Mouse (Mus musculus) heart, embryonic 12.5 days (tissue): Measurements from ENCODE around the gene Cfap46. TPM values are rescaled to one million over a fixed set of nuclear protein-coding genes. Genes with fewer than 3 reads are reported as not detected.
A peak's percentile ranks its signal among the peaks of the same experiment; 100 is the strongest.

Experiments used
- ATAC-seq: fragments of 200-750 bp; cut with Nextera tagmentation; 2 replicates; pipeline ENCODE4 v1.8.0; 2017; ENCODE audit warnings: moderate TSS enrichment, moderate library complexity; ENCODE audit not compliant: insufficient number of reproducible peaks, low FRiP score
- H3K27ac ChIP-seq: fragments of 300-500 bp; sonication (generic); 2 replicates; pipeline ENCODE4 v1.5.1; 2016; ENCODE audit warnings: mild to moderate bottlenecking, moderate library complexity; ENCODE audit not compliant: poor library complexity, severe bottlenecking
- H3K27me3 ChIP-seq: fragments of 300-500 bp; sonication (generic); replicated peaks from 2 replicates; pipeline ENCODE4 v1.6.1; 2016; ENCODE audit warnings: mild to moderate bottlenecking, moderate library complexity
- H3K36me3 ChIP-seq: fragments of 300-500 bp; sonication (generic); 2 replicates; pipeline ENCODE4 v1.6.1; 2016; ENCODE audit warnings: mild to moderate bottlenecking, moderate library complexity
- H3K4me1 ChIP-seq: fragments of 300-500 bp; sonication (generic); replicated peaks from 2 replicates; pipeline ENCODE4 v1.6.1; 2016; ENCODE audit warnings: mild to moderate bottlenecking
- H3K4me2 ChIP-seq: fragments of 300-500 bp; sonication (generic); 2 replicates; pipeline ENCODE4 v1.6.1; 2016; ENCODE audit warnings: mild to moderate bottlenecking, moderate library complexity
- H3K4me3 ChIP-seq: fragments of 300-500 bp; sonication (generic); 2 replicates; pipeline ENCODE4 v1.5.1; 2016; ENCODE audit warnings: mild to moderate bottlenecking
- H3K9ac ChIP-seq: fragments of 300-500 bp; sonication (generic); 2 replicates; pipeline ENCODE4 v1.6.1; 2016; ENCODE audit warnings: mild to moderate bottlenecking, moderate library complexity
- H3K9me3 ChIP-seq: fragments of 300-500 bp; sonication (generic); replicated peaks from 2 replicates; pipeline ENCODE4 v1.6.1; 2016; ENCODE audit warnings: mild to moderate bottlenecking, moderate library complexity
- WGBS: fragments of 180-500 bp; shearing (Covaris S2); methylation state at CpG from one replicate; pipeline ENCODE4 v1.1.7; 2016; 5-methylcytosine and 5-hydroxymethylcytosine counted together
- polyA plus RNA-seq: library from polyadenylated mRNA; unstranded; fragments of >200 nt; fragmentation: Nextera tagmentation; extraction: Ambion mirVana; gene quantifications from 2 replicates; pipeline ENCODE4 v1.2.1, GENCODE M21; 2016

The Cfap46 gene
- polyA plus RNA-seq = 0.05 TPM in 1 of 2 replicates, not detected in the other

- H3K9me3 ChIP-seq = no peaks in the 10 kb centered on the region
- under 1% methylated on average over 31 of the region's 31 CpGs for WGBS
- H3K27me3 ChIP-seq = peaks cover 30% of the 10 kb centered on the region
- peak; percentile 88 for ATAC-seq
- peak within 1 kb of the TSS; percentile 69 for H3K4me3 ChIP-seq
- H3K4me1 ChIP-seq = peaks cover 9% of the 10 kb centered on the region; the same call in 1 of the 2 replicates
- no peaks in the 10 kb centered on the region for H3K36me3 ChIP-seq
- H3K27ac ChIP-seq = no peak within 1 kb of the TSS; the same call in 1 of the 2 replicates
- peak within 1 kb of the TSS; percentile 68 for H3K9ac ChIP-seq
- peak within 1 kb of the TSS; percentile 94 for H3K4me2 ChIP-seq
Observed at GRCm38 (mm10) chr7:139683706-139684552, at the start of gene Cfap46. Cfap46 (minus strand) TSS chr7:139683817.

DNA sequence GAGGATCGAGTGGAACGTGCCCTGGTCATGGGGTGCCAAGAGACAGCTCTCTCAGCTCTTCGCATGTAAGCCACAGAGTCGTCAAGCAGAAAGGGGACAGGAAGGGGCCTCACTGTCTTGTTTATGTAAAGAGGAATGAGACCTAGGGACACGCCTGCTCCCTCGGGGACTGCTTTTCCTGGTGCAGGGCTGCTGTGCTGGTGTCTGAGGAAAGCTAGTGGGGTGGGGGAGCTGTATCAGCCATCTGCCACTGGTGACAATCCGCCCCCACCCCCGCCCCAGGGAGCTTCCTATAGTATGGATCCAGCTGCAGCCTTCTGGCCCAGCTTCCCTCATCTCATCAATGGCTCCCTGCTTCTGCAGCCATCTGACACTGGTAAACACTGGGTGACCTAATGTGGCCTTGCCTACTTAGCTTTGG is 47.7 kb upstream of the Cfap46 start:
- no peaks in the 10 kb centered on the region for H3K36me3 ChIP-seq
- ATAC-seq = 0 out of 2 replicates have a peak, but pooled peaks have one; percentile 42
- H3K9ac ChIP-seq = no peak overlapping the region
- H3K4me3 ChIP-seq = no peak overlapping the region
- H3K4me2 ChIP-seq = no peak overlapping the region
- H3K27ac ChIP-seq = no peak overlapping the region
- WGBS = 32% methylated on average over 8 of the region's 8 CpGs
- no peaks in the 10 kb centered on the region for H3K9me3 ChIP-seq
- no peaks in the 10 kb centered on the region for H3K27me3 ChIP-seq
- peaks cover 6% of the 10 kb centered on the region; the same call in 1 of the 2 replicates for H3K4me1 ChIP-seq

GRCm38 (mm10) chr7:139727072-139727471 is 43.5 kb upstream of the Cfap46 start:
- ATAC-seq = no peak
- no peak overlapping the region for H3K4me2 ChIP-seq
- H3K27me3 ChIP-seq = no peaks in the 10 kb centered on the region
- WGBS = 19% methylated on average over 3 of the region's 3 CpGs
- H3K4me1 ChIP-seq = peaks cover 6% of the 10 kb centered on the region; the same call in 1 of the 2 replicates
- no peak overlapping the region for H3K9ac ChIP-seq
- H3K4me3 ChIP-seq = no peak overlapping the region
- H3K9me3 ChIP-seq = no peaks in the 10 kb centered on the region
- H3K36me3 ChIP-seq = no peaks in the 10 kb centered on the region
- H3K27ac ChIP-seq = no peak overlapping the region

- Histone ChIP-seq H3K4me2 (no peak overlapping the region), H3K4me3 (no peak overlapping the region), H3K27ac (no peak overlapping the region), H3K36me3 (no peaks in the 10 kb centered on the region), H3K4me1 (no peaks in the 10 kb centered on the region), H3K9ac (no peak overlapping the region), H3K9me3 (no peaks in the 10 kb centered on the region), H3K27me3 (no peaks in the 10 kb centered on the region)
- ATAC-seq = no peak
- 49% methylated on average over 1 of the region's 1 CpGs for whole genome bisulfite sequencing
Observed at GRCm38 (mm10) chr7:139725641-139726040, 42.0 kb upstream of the Cfap46 start.

- no peak overlapping the region for H3K4me2 ChIP-seq
- no peaks in the 10 kb centered on the region for H3K9me3 ChIP-seq
- H3K4me1 ChIP-seq = no peaks in the 10 kb centered on the region
- H3K4me3 ChIP-seq = no peak overlapping the region
- H3K27ac ChIP-seq = no peak overlapping the region
- ATAC-seq = no peak
- H3K27me3 ChIP-seq = no peaks in the 10 kb centered on the region
- H3K36me3 ChIP-seq = no peaks in the 10 kb centered on the region
- no peak overlapping the region for H3K9ac ChIP-seq
- WGBS = 82% methylated on average over 4 of the region's 4 CpGs
Observed at GRCm38 (mm10) chr7:139723986-139724385, 40.4 kb upstream of the Cfap46 start.

- H3K4me2 ChIP-seq = no peak overlapping the region
- no peaks in the 10 kb centered on the region for H3K4me1 ChIP-seq
- no peak overlapping the region for H3K4me3 ChIP-seq
- 87% methylated on average over 2 of the region's 2 CpGs for WGBS
- no peaks in the 10 kb centered on the region for H3K27me3 ChIP-seq
- ATAC-seq = no peak; the same call in 1 of the 2 replicates
- H3K9ac ChIP-seq = no peak overlapping the region
- no peak overlapping the region for H3K27ac ChIP-seq
- no peaks in the 10 kb centered on the region for H3K36me3 ChIP-seq
- no peaks in the 10 kb centered on the region for H3K9me3 ChIP-seq
Observed at GRCm38 (mm10) chr7:139721196-139721595, 37.6 kb upstream of the Cfap46 start.

DNA sequence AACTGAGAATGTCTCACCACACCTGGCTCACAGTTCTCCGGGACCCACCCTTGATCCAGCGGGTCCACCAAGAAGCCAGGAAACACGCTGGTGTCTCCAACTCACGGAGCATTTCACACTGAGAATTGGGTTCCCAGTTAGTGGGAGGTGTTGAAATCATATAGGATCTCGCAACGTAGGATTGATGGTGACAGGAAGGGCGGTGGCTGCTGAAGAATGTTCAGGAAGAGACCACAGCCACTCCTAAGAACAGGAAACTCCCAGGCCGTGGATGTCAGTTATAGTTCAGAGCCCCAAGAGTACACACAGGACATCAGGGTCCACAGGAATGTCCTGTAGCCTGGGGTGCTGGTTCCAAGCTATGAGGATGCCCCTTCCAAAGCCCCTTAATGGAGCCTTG is 34.2 kb upstream of the Cfap46 start:
- H3K36me3 ChIP-seq = no peaks in the 10 kb centered on the region
- H3K4me2 ChIP-seq = no peak overlapping the region
- no peak for ATAC-seq
- H3K9me3 ChIP-seq = no peaks in the 10 kb centered on the region
- 73% methylated on average over 8 of the region's 8 CpGs for WGBS
- H3K4me1 ChIP-seq = no peaks in the 10 kb centered on the region
- H3K9ac ChIP-seq = no peak overlapping the region
- no peak overlapping the region for H3K4me3 ChIP-seq
- H3K27ac ChIP-seq = no peak overlapping the region
- no peaks in the 10 kb centered on the region for H3K27me3 ChIP-seq

- ATAC-seq = no peak
- H3K4me2 ChIP-seq = no peak overlapping the region
- H3K27ac ChIP-seq = no peak overlapping the region
- no peaks in the 10 kb centered on the region for H3K9me3 ChIP-seq
- H3K4me1 ChIP-seq = no peaks in the 10 kb centered on the region
- H3K36me3 ChIP-seq = no peaks in the 10 kb centered on the region
- no peak overlapping the region for H3K4me3 ChIP-seq
- H3K9ac ChIP-seq = no peak overlapping the region
- 0 out of 2 replicates have a peak, but pooled peaks cover 6% of the 10 kb centered on the region for H3K27me3 ChIP-seq
Observed at GRCm38 (mm10) chr7:139711821-139712220, 28.2 kb upstream of the Cfap46 start.

DNA sequence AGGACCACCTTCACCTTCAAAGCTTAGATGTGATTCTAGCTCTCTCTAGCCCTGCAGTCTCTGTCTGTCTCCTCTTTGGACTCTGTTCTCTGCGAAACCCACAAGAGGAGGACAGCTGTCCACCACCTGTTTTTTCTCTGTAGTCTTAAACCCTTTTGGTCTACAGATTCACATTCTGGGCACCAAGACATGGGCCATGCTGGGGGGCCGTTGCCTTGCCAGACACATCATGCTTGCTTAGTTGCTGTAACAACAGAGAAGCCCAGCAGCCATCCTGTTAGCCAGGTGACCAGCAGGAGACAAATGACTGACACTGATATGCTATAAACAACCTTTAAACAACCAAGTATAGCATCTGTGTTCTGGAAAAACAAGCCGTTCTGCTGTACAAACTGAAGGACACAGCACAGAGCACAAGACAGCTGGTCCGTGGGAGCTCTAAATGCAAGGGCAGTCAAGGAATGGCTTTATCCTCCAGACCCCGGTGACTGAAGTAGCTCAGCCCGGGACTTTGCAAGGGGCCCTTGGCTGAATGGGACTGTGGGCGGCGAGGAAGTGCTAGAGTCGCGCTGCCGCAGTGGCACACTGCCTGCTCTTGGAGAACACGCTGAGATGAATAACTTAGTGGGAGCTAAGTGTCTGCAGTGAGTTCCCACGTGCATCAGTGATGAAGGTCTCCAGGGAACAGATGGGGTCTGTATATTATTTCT is 22.9 kb upstream of the Cfap46 start:
- no peak overlapping the region for H3K9ac ChIP-seq
- no peak for ATAC-seq
- H3K4me1 ChIP-seq = peaks cover 11% of the 10 kb centered on the region
- H3K36me3 ChIP-seq = no peaks in the 10 kb centered on the region
- H3K27ac ChIP-seq = no peak overlapping the region
- H3K4me2 ChIP-seq = no peak overlapping the region
- 56% methylated on average over 13 of the region's 13 CpGs for WGBS
- no peak overlapping the region for H3K4me3 ChIP-seq
- no peaks in the 10 kb centered on the region for H3K9me3 ChIP-seq
- H3K27me3 ChIP-seq = peaks cover 11% of the 10 kb centered on the region; the same call in 1 of the 2 replicates

- H3K4me1 ChIP-seq = peaks cover 11% of the 10 kb centered on the region
- no peak; the same call in 1 of the 2 replicates for ATAC-seq
- H3K27me3 ChIP-seq = peaks cover 11% of the 10 kb centered on the region; the same call in 1 of the 2 replicates
Observed at GRCm38 (mm10) chr7:139705781-139706180, 22.2 kb upstream of the Cfap46 start.

DNA sequence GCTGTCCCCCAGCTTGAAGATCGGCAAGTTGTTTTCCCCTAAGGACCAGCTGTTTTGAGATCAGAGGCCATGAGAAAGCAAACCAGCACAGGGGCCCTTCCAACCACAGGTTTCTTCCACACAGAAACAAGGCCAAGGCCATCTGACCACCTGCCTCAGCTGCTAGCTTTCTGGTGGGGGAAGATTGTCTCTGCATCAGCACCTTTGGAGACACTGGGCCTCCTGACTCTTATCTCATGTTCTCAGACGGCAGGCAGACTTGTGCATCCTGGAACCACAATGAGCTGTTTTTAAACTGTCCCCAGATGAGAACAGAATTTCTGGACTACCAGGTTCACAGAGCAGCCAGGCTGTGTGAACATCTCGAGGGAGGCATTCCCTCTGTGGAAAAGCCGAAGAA is 21.5 kb upstream of the Cfap46 start:
- H3K36me3 ChIP-seq = no peaks in the 10 kb centered on the region
- no peak overlapping the region for H3K4me3 ChIP-seq
- no peak overlapping the region for H3K4me2 ChIP-seq
- peaks cover 11% of the 10 kb centered on the region; the same call in 1 of the 2 replicates for H3K27me3 ChIP-seq
- peaks cover 11% of the 10 kb centered on the region for H3K4me1 ChIP-seq
- ATAC-seq = no peak
- 51% methylated on average over 4 of the region's 4 CpGs for WGBS
- no peak overlapping the region for H3K27ac ChIP-seq
- no peak overlapping the region for H3K9ac ChIP-seq
- no peaks in the 10 kb centered on the region for H3K9me3 ChIP-seq

More at GRCm38 (mm10) chr7:139705781-139706180, 22.2 kb upstream of the Cfap46 start:
- Histone ChIP-seq H3K4me2 (no peak overlapping the region), H3K27ac (no peak overlapping the region), H3K4me3 (no peak overlapping the region), H3K9ac (no peak overlapping the region), H3K36me3 (no peaks in the 10 kb centered on the region), H3K9me3 (no peaks in the 10 kb centered on the region)
- WGBS = 89% methylated on average over 8 of the region's 8 CpGs
